Mouse (Mus musculus): ENCODE measurements around the gene Resp18.

- TF ChIP-seq POLR2A (IDR thresholded peaks at IDR 0.05; ENCODE audit: borderline replicate concordance, control insufficient read depth, low read depth, low read length), result no peak
- TF ChIP-seq CTCF (IDR thresholded peaks at IDR 0.05; ENCODE audit: control insufficient read depth, insufficient read depth, low read length), result no peak
Observed at GRCm38 (mm10) chr1:75294294-75294693, 16.1 kb upstream of the Resp18 start.

All from bone marrow, adult 2 months (tissue).